Mouse (Mus musculus) neural tube, embryonic 11.5 days (tissue): ENCODE results near the gene Pecam1. TPM values are rescaled to one million over a fixed set of nuclear protein-coding genes. Genes with fewer than 3 reads are reported as not detected.

ENCODE experiments used
- ATAC-seq: fragments of 200-750 bp; cut with Nextera tagmentation; 2 replicates; pipeline ENCODE4 v1.8.0; 2017; ENCODE audit warnings: moderate number of reproducible peaks, mild to moderate bottlenecking, moderate TSS enrichment, moderate library complexity; ENCODE audit not compliant: insufficient read depth, low FRiP score, low TSS enrichment
- DNase-seq: peaks from one replicate; pipeline ENCODE4 v3.0.0-alpha.2; 2015; ENCODE audit warnings: low spot score
- H3K27ac ChIP-seq: fragments of 300-500 bp; sonication (generic); 2 replicates; pipeline ENCODE4 v1.5.1; 2014; ENCODE audit warnings: low read depth, mild to moderate bottlenecking, low read length
- H3K27me3 ChIP-seq: fragments of 300-500 bp; sonication (generic); 2 replicates; pipeline ENCODE4 v1.6.1; 2014; ENCODE audit warnings: mild to moderate bottlenecking, low read length, mixed read lengths; ENCODE audit not compliant: control insufficient read depth, insufficient read depth
- H3K36me3 ChIP-seq: fragments of 300-500 bp; sonication (generic); 2 replicates; pipeline ENCODE4 v1.6.1; 2014; ENCODE audit warnings: mild to moderate bottlenecking, low read length, moderate library complexity, mixed read lengths; ENCODE audit not compliant: control insufficient read depth, insufficient read depth
- H3K4me1 ChIP-seq: fragments of 300-500 bp; sonication (generic); 2 replicates; pipeline ENCODE4 v1.6.1; 2014; ENCODE audit warnings: low read length, mixed read lengths; ENCODE audit not compliant: control insufficient read depth, insufficient read depth
- H3K4me2 ChIP-seq: fragments of 300-500 bp; sonication (generic); 2 replicates; pipeline ENCODE4 v1.6.1; 2014; ENCODE audit warnings: low read depth, mild to moderate bottlenecking, moderate library complexity
- H3K4me3 ChIP-seq: fragments of 300-500 bp; sonication (generic); 2 replicates; pipeline ENCODE4 v1.5.1; 2014; ENCODE audit warnings: low read depth, low read length
- H3K9ac ChIP-seq: fragments of 300-500 bp; sonication (generic); 2 replicates; pipeline ENCODE4 v1.6.1; 2014; ENCODE audit warnings: mild to moderate bottlenecking, low read length
- H3K9me3 ChIP-seq: fragments of 300-500 bp; sonication (generic); 2 replicates; pipeline ENCODE4 v1.6.1; 2016; ENCODE audit warnings: low read length; ENCODE audit not compliant: control insufficient read depth
- WGBS: fragments of 180-500 bp; shearing (Covaris S2); extraction: QIAGEN DNeasy Blood & Tissue Kit; methylation state at CpG from one replicate; pipeline ENCODE4 v1.1.7; 2014; 5-methylcytosine and 5-hydroxymethylcytosine counted together
- polyA plus RNA-seq: library from polyadenylated mRNA; unstranded; fragments of >200 nt; fragmentation: Nextera tagmentation; extraction: Ambion mirVana; gene quantifications from 2 replicates; pipeline ENCODE4 v1.2.1, GENCODE M21; 2014

Pecam1 gene
- polyA plus RNA-seq, 1 experiment from 2014 or later: 24.9 TPM

DNA sequence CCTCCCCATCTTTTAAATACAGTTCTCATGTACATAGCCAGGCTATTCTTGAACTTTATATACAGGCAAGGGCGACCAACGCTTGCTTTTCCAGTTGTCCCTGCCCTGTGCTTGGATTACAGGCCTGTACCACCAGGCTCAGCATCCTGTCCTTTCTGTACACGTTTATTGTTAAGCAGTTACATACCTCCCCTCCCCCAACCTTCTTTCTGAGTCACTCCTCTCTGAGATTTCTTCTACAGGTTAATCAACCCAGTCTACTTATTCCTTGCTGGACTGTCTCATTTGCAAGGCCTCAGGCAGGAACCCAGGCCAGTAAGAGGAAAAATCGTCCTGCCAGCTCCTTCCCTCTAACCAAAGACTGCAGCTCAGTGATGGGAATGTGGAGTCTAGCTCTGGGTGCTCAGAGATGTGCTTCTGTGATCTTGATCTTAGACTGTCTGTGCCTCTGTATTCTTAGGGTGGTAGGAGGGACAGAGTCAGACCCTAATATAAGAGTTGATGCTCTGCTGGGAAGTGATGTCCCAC, 79.4 kb downstream of the Pecam1 start:
- H3K4me1 ChIP-seq: peaks cover 8% of the 10 kb centered on the region
- no peaks in the 10 kb centered on the region for H3K36me3 ChIP-seq
- H3K27ac ChIP-seq: no peak overlapping the region
- H3K9me3 ChIP-seq: no peaks in the 10 kb centered on the region
- H3K9ac ChIP-seq: no peak overlapping the region
- DNase-seq (no peak), ATAC-seq (no peak)
- no peaks in the 10 kb centered on the region for H3K27me3 ChIP-seq
- H3K4me2 ChIP-seq: no peak overlapping the region
- WGBS: 71% methylated on average over 4 of the region's 4 CpGs
- no peak overlapping the region for H3K4me3 ChIP-seq

- ATAC-seq (no peak), DNase-seq (no peak)
- 77% methylated on average over 3 of the region's 3 CpGs for WGBS
- Histone ChIP-seq H3K4me1 (peaks cover 8% of the 10 kb centered on the region), H3K9ac (no peak overlapping the region), H3K9me3 (no peaks in the 10 kb centered on the region), H3K27me3 (no peaks in the 10 kb centered on the region), H3K27ac (no peak overlapping the region), H3K4me2 (no peak overlapping the region), H3K4me3 (no peak overlapping the region), H3K36me3 (no peaks in the 10 kb centered on the region)
These were observed 80.2 kb downstream of the Pecam1 start for GRCm38 (mm10) chr11:106670266-106670665.

GRCm38 (mm10) chr11:106669873-106670173, 80.6 kb downstream of the Pecam1 start:
- peaks cover 8% of the 10 kb centered on the region for H3K4me1 ChIP-seq
- H3K4me2 ChIP-seq: no peak overlapping the region
- ATAC-seq: no peak
- no peak for DNase-seq
- H3K36me3 ChIP-seq: no peaks in the 10 kb centered on the region
- 25% methylated on average over 5 of the region's 9 CpGs for WGBS
- H3K27me3 ChIP-seq: no peaks in the 10 kb centered on the region
- H3K4me3 ChIP-seq: no peak overlapping the region
- H3K9ac ChIP-seq: no peak overlapping the region
- no peaks in the 10 kb centered on the region for H3K9me3 ChIP-seq
- H3K27ac ChIP-seq: no peak overlapping the region

- Histone ChIP-seq H3K27me3 (no peaks in the 10 kb centered on the region), H3K4me2 (no peak overlapping the region), H3K27ac (no peak overlapping the region), H3K36me3 (no peaks in the 10 kb centered on the region), H3K4me1 (peaks cover 4% of the 10 kb centered on the region), H3K9ac (no peak overlapping the region), H3K9me3 (no peaks in the 10 kb centered on the region), H3K4me3 (no peak overlapping the region)
- no peak for ATAC-seq
- no peak for DNase-seq
- 41% methylated on average over 8 of the region's 8 CpGs for WGBS
These were observed 81.1 kb downstream of the Pecam1 start for GRCm38 (mm10) chr11:106669102-106669872.

GRCm38 (mm10) chr11:106668336-106668735, 82.1 kb downstream of the Pecam1 start:
- H3K36me3 ChIP-seq: no peaks in the 10 kb centered on the region
- DNase-seq (no peak), ATAC-seq (no peak)
- no peak overlapping the region for H3K4me2 ChIP-seq
- no peak overlapping the region for H3K9ac ChIP-seq
- H3K9me3 ChIP-seq: no peaks in the 10 kb centered on the region
- H3K4me3 ChIP-seq: no peak overlapping the region
- no peak overlapping the region for H3K27ac ChIP-seq
- 80% methylated on average over 7 of the region's 7 CpGs for WGBS
- H3K27me3 ChIP-seq: no peaks in the 10 kb centered on the region
- 0 out of 2 replicates have a peak, but pooled peaks cover 2% of the 10 kb centered on the region for H3K4me1 ChIP-seq

GRCm38 (mm10) chr11:106667855-106668254, 82.6 kb downstream of the Pecam1 start:
- H3K4me2 ChIP-seq: no peak overlapping the region
- 86% methylated on average over 11 of the region's 11 CpGs for whole genome bisulfite sequencing
- DNase-seq: no peak
- no peaks in the 10 kb centered on the region for H3K27me3 ChIP-seq
- H3K9ac ChIP-seq: no peak overlapping the region
- no peak overlapping the region for H3K4me3 ChIP-seq
- 0 out of 2 replicates have a peak, but pooled peaks cover 2% of the 10 kb centered on the region for H3K4me1 ChIP-seq
- H3K36me3 ChIP-seq: no peaks in the 10 kb centered on the region
- no peak overlapping the region for H3K27ac ChIP-seq
- ATAC-seq: no peak
- H3K9me3 ChIP-seq: no peaks in the 10 kb centered on the region

- Histone ChIP-seq H3K27me3 (no peaks in the 10 kb centered on the region), H3K4me3 (no peak overlapping the region), H3K36me3 (no peaks in the 10 kb centered on the region), H3K9me3 (no peaks in the 10 kb centered on the region), H3K27ac (no peak overlapping the region), H3K4me2 (no peak overlapping the region), H3K9ac (no peak overlapping the region), H3K4me1 (0 out of 2 replicates have a peak, but pooled peaks cover 2% of the 10 kb centered on the region)
- no peak for DNase-seq
- ATAC-seq: no peak
- 86% methylated on average over 14 of the region's 14 CpGs for WGBS
These were observed 83.8 kb downstream of the Pecam1 start for GRCm38 (mm10) chr11:106666470-106667107.

- DNase-seq (no peak), ATAC-seq (no peak)
- no peaks in the 10 kb centered on the region for H3K36me3 ChIP-seq
- H3K4me2 ChIP-seq: no peak overlapping the region
- H3K27ac ChIP-seq: no peak overlapping the region
- H3K9ac ChIP-seq: no peak overlapping the region
- no peaks in the 10 kb centered on the region for H3K9me3 ChIP-seq
- WGBS: 91% methylated on average over 2 of the region's 2 CpGs
- H3K4me3 ChIP-seq: no peak overlapping the region
- H3K4me1 ChIP-seq: 0 out of 2 replicates have a peak, but pooled peaks cover 2% of the 10 kb centered on the region
- H3K27me3 ChIP-seq: no peaks in the 10 kb centered on the region
These were observed 84.6 kb downstream of the Pecam1 start for GRCm38 (mm10) chr11:106665841-106666240.

- H3K27me3 ChIP-seq: no peaks in the 10 kb centered on the region
- H3K36me3 ChIP-seq: no peaks in the 10 kb centered on the region
- 94% methylated on average over 4 of the region's 4 CpGs for WGBS
- H3K4me2 ChIP-seq: no peak overlapping the region
- no peak for ATAC-seq
- no peak overlapping the region for H3K27ac ChIP-seq
- H3K9me3 ChIP-seq: no peaks in the 10 kb centered on the region
- H3K9ac ChIP-seq: no peak overlapping the region
- H3K4me3 ChIP-seq: no peak overlapping the region
- DNase-seq: no peak
- H3K4me1 ChIP-seq: 0 out of 2 replicates have a peak, but pooled peaks cover 2% of the 10 kb centered on the region
These were observed 85.1 kb downstream of the Pecam1 start for GRCm38 (mm10) chr11:106665328-106665727.
